ENCODE assay signal across 12 mouse cellular contexts in genomic region chr8:64690845-64691244, GRCm38 (mm10). TPM values are rescaled to one million over a fixed set of nuclear protein-coding genes. Genes with fewer than 3 reads are reported as not detected.
DNase-seq lines count a peak whose midpoint lies in the region; ATAC-seq lines count a peak whose summit lies in the region.
"Had no signal": no experiment of that assay in that cellular context is flagged by ENCODE, and none has a peak within 500 bp of the region (broad histone marks: within the 10 kb centered on the region; RNA-seq: fewer than 3 reads in every experiment).

No protein-coding gene starts in this region.

- no peak overlapping the region for H3K9ac ChIP-seq in embryonic facial prominence, embryonic 12.5 days
- peak overlapping the region; percentile 93 for H3K9ac ChIP-seq in forebrain, embryonic 13.5 days

- 86% methylated on average over 6 of the region's 6 CpGs for WGBS in embryonic facial prominence, embryonic 12.5 days
- 90% methylated on average over 6 of the region's 6 CpGs for WGBS in embryonic facial prominence, embryonic 10.5 days
- whole genome bisulfite sequencing in forebrain, embryonic 13.5 days, result 60% methylated on average over 6 of the region's 6 CpGs
- WGBS in midbrain, embryonic 10.5 days, result 88% methylated on average over 6 of the region's 6 CpGs

- ATAC-seq in embryonic facial prominence, embryonic 12.5 days (ENCODE audit: insufficient number of reproducible peaks, insufficient read depth, low FRiP score, low TSS enrichment), result no peak
- ATAC-seq in forebrain, embryonic 13.5 days, result no peak
- ATAC-seq in erythroid progenitor cell, adult 5-6 weeks (replicated peaks; ENCODE audit: low FRiP score, poor library complexity, severe bottlenecking), result no peak
- ATAC-seq: Patski had no signal

- no peaks in the 10 kb centered on the region for H3K27me3 ChIP-seq in embryonic facial prominence, embryonic 12.5 days
- peaks cover 19% of the 10 kb centered on the region for H3K27me3 ChIP-seq in embryonic facial prominence, embryonic 10.5 days (replicated peaks; ENCODE audit: low read depth, poor library complexity, severe bottlenecking)
- H3K27me3 ChIP-seq in forebrain, embryonic 13.5 days, result no peaks in the 10 kb centered on the region
- peaks cover 17% of the 10 kb centered on the region for H3K27me3 ChIP-seq in midbrain, embryonic 10.5 days (ENCODE audit: low read depth, poor library complexity, severe bottlenecking)
- H3K27me3 ChIP-seq: Patski had no signal

- no peaks in the 10 kb centered on the region for H3K9me3 ChIP-seq in embryonic facial prominence, embryonic 12.5 days
- H3K9me3 ChIP-seq in embryonic facial prominence, embryonic 10.5 days, result no peaks in the 10 kb centered on the region
- no peaks in the 10 kb centered on the region for H3K9me3 ChIP-seq in forebrain, embryonic 13.5 days (replicated peaks)
- no peaks in the 10 kb centered on the region for H3K9me3 ChIP-seq in midbrain, embryonic 10.5 days (replicated peaks)

- H3K4me3 ChIP-seq in embryonic facial prominence, embryonic 12.5 days, result no peak overlapping the region
- no peak overlapping the region for H3K4me3 ChIP-seq in embryonic facial prominence, embryonic 10.5 days
- peak overlapping the region; percentile 81 for H3K4me3 ChIP-seq in forebrain, embryonic 13.5 days
- peak overlapping the region; percentile 77 for H3K4me3 ChIP-seq in midbrain, embryonic 10.5 days

- H3K4me1 ChIP-seq in embryonic facial prominence, embryonic 12.5 days, result 0 out of 2 replicates have a peak, but pooled peaks cover 4% of the 10 kb centered on the region
- peaks cover 10% of the 10 kb centered on the region for H3K4me1 ChIP-seq in embryonic facial prominence, embryonic 10.5 days
- peaks cover 45% of the 10 kb centered on the region for H3K4me1 ChIP-seq in forebrain, embryonic 13.5 days
- H3K4me1 ChIP-seq in midbrain, embryonic 10.5 days, result peaks cover 36% of the 10 kb centered on the region

- H3K4me2 ChIP-seq in embryonic facial prominence, embryonic 12.5 days (replicated peaks), result peak overlapping the region; percentile 73
- peak overlapping the region; percentile 72 for H3K4me2 ChIP-seq in forebrain, embryonic 13.5 days

- no peak overlapping the region for H3K27ac ChIP-seq in embryonic facial prominence, embryonic 12.5 days
- no peak overlapping the region for H3K27ac ChIP-seq in embryonic facial prominence, embryonic 10.5 days (replicated peaks)
- 0 out of 2 replicates have a peak overlapping the region, but pooled peaks have one; percentile 19 for H3K27ac ChIP-seq in forebrain, embryonic 13.5 days
- H3K27ac ChIP-seq in midbrain, embryonic 10.5 days (replicated peaks), result no peak overlapping the region
- H3K27ac ChIP-seq: kidney, postnatal 0 days; stomach, postnatal 0 days had no signal

- no peak for DNase-seq in embryonic facial prominence, embryonic 10.5 days (ENCODE audit: low spot score)
- DNase-seq in Muller cell, postnatal 12 days (ENCODE audit: inconsistent ontology term), result peak; percentile 39
- DNase-seq in midbrain, embryonic 10.5 days (ENCODE audit: low spot score), result no peak
- no peak for DNase-seq in spleen, adult 12 weeks (ENCODE audit: low spot score)
- DNase-seq in liver, result no peak
- DNase-seq: lung, postnatal 14 days had no signal

- H3K36me3 ChIP-seq in embryonic facial prominence, embryonic 12.5 days, result no peaks in the 10 kb centered on the region
- H3K36me3 ChIP-seq in embryonic facial prominence, embryonic 10.5 days (replicated peaks), result no peaks in the 10 kb centered on the region
- no peaks in the 10 kb centered on the region for H3K36me3 ChIP-seq in forebrain, embryonic 13.5 days (ENCODE audit: poor library complexity, severe bottlenecking)
- H3K36me3 ChIP-seq in midbrain, embryonic 10.5 days, result peaks cover 9% of the 10 kb centered on the region; the same call in 1 of the 2 replicates

RNA-seq across cellular contexts. Expression of gene Cpe, which starts 2.0 kb away (rescaled TPM):
- polyA plus RNA-seq in embryonic facial prominence, embryonic 12.5 days (2016; fragmentation: Nextera tagmentation; extraction: Ambion mirVana), result 182 and 183 TPM in 2 replicates
- 75.7 and 81.6 TPM in 2 replicates for polyA plus RNA-seq in embryonic facial prominence, embryonic 10.5 days (2016; fragmentation: Nextera tagmentation; extraction: Ambion mirVana)
- polyA plus RNA-seq in forebrain, embryonic 13.5 days (2015; fragmentation: Nextera tagmentation; extraction: Ambion mirVana), result 389 and 392 TPM in 2 replicates
- polyA plus RNA-seq in midbrain, embryonic 10.5 days (2016; fragmentation: Nextera tagmentation; extraction: Ambion mirVana), result 163 and 215 TPM in 2 replicates
- total RNA-seq in erythroid progenitor cell, adult 5-6 weeks (2015; ENCODE audit: low replicate concordance), result not detected in 2 replicates
- total RNA-seq in erythroid progenitor cell, adult 5-6 weeks (2017; ENCODE audit: low replicate concordance), result not detected in 2 replicates

RNA-seq across cellular contexts. Expression of gene Msmo1, which starts 42.7 kb away (rescaled TPM):
- 96.3 and 121 TPM in 2 replicates for polyA plus RNA-seq in embryonic facial prominence, embryonic 12.5 days (2016; fragmentation: Nextera tagmentation; extraction: Ambion mirVana)
- 152 and 166 TPM in 2 replicates for polyA plus RNA-seq in embryonic facial prominence, embryonic 10.5 days (2016; fragmentation: Nextera tagmentation; extraction: Ambion mirVana)
- 143 and 160 TPM in 2 replicates for polyA plus RNA-seq in forebrain, embryonic 13.5 days (2015; fragmentation: Nextera tagmentation; extraction: Ambion mirVana)
- 234 and 248 TPM in 2 replicates for polyA plus RNA-seq in midbrain, embryonic 10.5 days (2016; fragmentation: Nextera tagmentation; extraction: Ambion mirVana)
- 19.3 and 24.1 TPM in 2 replicates for total RNA-seq in erythroid progenitor cell, adult 5-6 weeks (2015; ENCODE audit: low replicate concordance)
- 7.9 and 9.0 TPM in 2 replicates for total RNA-seq in erythroid progenitor cell, adult 5-6 weeks (2017; ENCODE audit: low replicate concordance)

Comparison
In these comparisons a context has a peak if more than half of its experiments do, and no peak if none do; other contexts are left out.
1. H3K4me3 ChIP-seq: peak in forebrain, embryonic 13.5 days (single experiment) and midbrain, embryonic 10.5 days (single experiment); none in embryonic facial prominence, embryonic 12.5 days (single experiment) and embryonic facial prominence, embryonic 10.5 days (single experiment).